Mouse (Mus musculus) kidney, embryonic 14.5 days (tissue): ENCODE results near the gene Ghr. TPM values are rescaled to one million over a fixed set of nuclear protein-coding genes. Genes with fewer than 3 reads are reported as not detected.

Experiments used
- ATAC-seq: fragments of 200-750 bp; cut with Nextera tagmentation; 2 replicates; pipeline ENCODE4 v1.8.0; 2017; ENCODE audit warnings: moderate number of reproducible peaks, mild to moderate bottlenecking, moderate TSS enrichment, moderate library complexity; ENCODE audit not compliant: low FRiP score, low TSS enrichment
- H3K27ac ChIP-seq: fragments of 300-500 bp; sonication (generic); 2 replicates; pipeline ENCODE4 v1.5.1; 2014; ENCODE audit warnings: low read depth, mild to moderate bottlenecking, low read length, moderate library complexity, mixed read lengths
- H3K27me3 ChIP-seq: fragments of 300-500 bp; sonication (generic); 2 replicates; pipeline ENCODE4 v1.6.1; 2014; ENCODE audit warnings: mild to moderate bottlenecking, low read length; ENCODE audit not compliant: control insufficient read depth, insufficient read depth
- H3K36me3 ChIP-seq: fragments of 300-500 bp; sonication (generic); 2 replicates; pipeline ENCODE4 v1.6.1; 2014; ENCODE audit warnings: low read length, mixed read lengths; ENCODE audit not compliant: control insufficient read depth, insufficient read depth
- H3K4me1 ChIP-seq: fragments of 300-500 bp; sonication (generic); 2 replicates; pipeline ENCODE4 v1.6.1; 2014; ENCODE audit warnings: low read length, mixed read lengths; ENCODE audit not compliant: control insufficient read depth, insufficient read depth
- H3K4me2 ChIP-seq: fragments of 300-500 bp; sonication (generic); replicated peaks from 2 replicates; pipeline ENCODE4 v1.6.1; 2014; ENCODE audit warnings: low read depth, mild to moderate bottlenecking, low read length
- H3K4me3 ChIP-seq: fragments of 300-500 bp; sonication (generic); 2 replicates; pipeline ENCODE4 v1.5.1; 2014; ENCODE audit warnings: mild to moderate bottlenecking, low read length
- H3K9ac ChIP-seq: fragments of 300-500 bp; sonication (generic); 2 replicates; pipeline ENCODE4 v1.6.1; 2014; ENCODE audit warnings: low read depth, mild to moderate bottlenecking, low read length, moderate library complexity
- H3K9me3 ChIP-seq: fragments of 300-500 bp; sonication (generic); 2 replicates; pipeline ENCODE4 v1.6.1; 2016; ENCODE audit warnings: low read length; ENCODE audit not compliant: control insufficient read depth
- WGBS: fragments of 180-500 bp; shearing (Covaris S2); extraction: QIAGEN DNeasy Blood & Tissue Kit; methylation state at CpG from one replicate; pipeline ENCODE4 v1.1.7; 2014; 5-methylcytosine and 5-hydroxymethylcytosine counted together
- polyA plus RNA-seq: library from polyadenylated mRNA; unstranded; fragments of >200 nt; fragmentation: Nextera tagmentation; extraction: Ambion mirVana; gene quantifications from 2 replicates; pipeline ENCODE4 v1.2.1, GENCODE M21; 2014

Gene Ghr
- polyA plus RNA-seq, 1 experiment from 2014 or later = 81.9 TPM

DNA sequence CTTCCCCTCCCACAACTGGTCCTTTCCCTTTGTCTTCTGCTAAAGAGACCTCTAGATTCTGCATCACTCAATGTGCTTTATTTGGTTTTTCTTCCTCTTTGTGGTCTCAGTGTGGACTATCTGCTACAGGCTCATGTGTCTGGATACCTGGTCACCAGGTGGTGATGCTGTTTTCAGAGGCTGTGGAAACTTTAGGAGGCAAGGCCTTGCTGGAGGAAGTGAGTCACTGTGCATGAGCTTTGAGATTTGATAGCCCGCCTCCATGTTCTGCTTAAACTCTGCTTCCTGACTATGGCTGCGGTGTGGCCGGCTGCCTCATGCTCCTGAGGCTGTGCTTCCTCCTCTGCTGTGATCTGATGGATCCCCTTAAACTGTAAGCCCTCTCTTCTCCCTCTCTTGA lies 292.9 kb downstream of the Ghr start:
- no peak for ATAC-seq
- Histone ChIP-seq H3K9ac (no peak overlapping the region), H3K9me3 (no peaks in the 10 kb centered on the region), H3K4me3 (no peak overlapping the region), H3K27me3 (no peaks in the 10 kb centered on the region), H3K4me2 (no peak overlapping the region), H3K27ac (no peak overlapping the region), H3K36me3 (no peaks in the 10 kb centered on the region), H3K4me1 (no peaks in the 10 kb centered on the region)
- 83% methylated on average over 3 of the region's 3 CpGs for WGBS

DNA sequence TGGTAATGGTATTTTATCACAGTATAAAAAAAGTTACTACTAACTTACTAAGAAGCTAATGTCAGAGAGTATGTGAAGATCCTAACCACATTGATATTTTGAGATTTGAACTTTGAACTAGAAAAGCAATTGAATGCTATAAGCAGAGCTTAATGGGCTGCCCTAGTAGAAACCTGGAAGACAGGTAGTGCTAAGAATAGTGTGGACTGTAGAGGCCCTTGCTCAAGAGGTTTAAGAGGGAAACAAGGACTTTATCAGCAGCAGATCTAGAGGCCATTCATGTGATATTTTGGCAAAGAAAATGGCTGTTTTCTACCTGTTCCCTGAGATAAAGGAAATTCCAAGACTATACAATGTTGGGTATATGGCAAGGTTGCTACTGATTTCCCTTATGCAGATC lies 297.3 kb downstream of the Ghr start:
- H3K4me2 ChIP-seq = no peak overlapping the region
- H3K4me1 ChIP-seq = no peaks in the 10 kb centered on the region
- no peak overlapping the region for H3K9ac ChIP-seq
- H3K27ac ChIP-seq = no peak overlapping the region
- no peaks in the 10 kb centered on the region for H3K36me3 ChIP-seq
- H3K9me3 ChIP-seq = no peaks in the 10 kb centered on the region
- H3K4me3 ChIP-seq = no peak overlapping the region
- no peak for ATAC-seq
- no peaks in the 10 kb centered on the region for H3K27me3 ChIP-seq

DNA sequence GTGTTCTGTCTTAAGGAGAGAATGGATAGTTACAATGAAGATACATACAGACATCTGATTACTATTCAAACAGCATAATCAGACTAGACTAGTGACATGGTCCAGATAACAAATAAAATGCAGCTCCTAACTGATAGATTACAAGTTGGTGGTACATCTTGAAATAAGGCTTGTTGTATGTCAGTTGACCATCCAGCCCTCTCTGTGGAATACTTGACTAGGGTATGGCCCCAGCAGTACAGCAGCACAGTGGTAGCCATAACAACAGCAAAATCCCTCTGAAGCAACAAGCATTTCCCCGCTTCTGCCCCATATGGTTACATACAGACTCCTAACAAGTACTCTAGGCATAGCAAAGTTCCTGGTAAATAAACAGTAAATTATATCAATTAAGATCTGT lies 301.6 kb downstream of the Ghr start:
- no peaks in the 10 kb centered on the region for H3K9me3 ChIP-seq
- no peaks in the 10 kb centered on the region for H3K4me1 ChIP-seq
- H3K4me2 ChIP-seq = no peak overlapping the region
- H3K9ac ChIP-seq = no peak overlapping the region
- H3K36me3 ChIP-seq = peaks cover 7% of the 10 kb centered on the region
- ATAC-seq = no peak
- 92% methylated on average over 1 of the region's 1 CpGs for WGBS
- H3K27me3 ChIP-seq = no peaks in the 10 kb centered on the region
- H3K4me3 ChIP-seq = no peak overlapping the region
- H3K27ac ChIP-seq = no peak overlapping the region

DNA sequence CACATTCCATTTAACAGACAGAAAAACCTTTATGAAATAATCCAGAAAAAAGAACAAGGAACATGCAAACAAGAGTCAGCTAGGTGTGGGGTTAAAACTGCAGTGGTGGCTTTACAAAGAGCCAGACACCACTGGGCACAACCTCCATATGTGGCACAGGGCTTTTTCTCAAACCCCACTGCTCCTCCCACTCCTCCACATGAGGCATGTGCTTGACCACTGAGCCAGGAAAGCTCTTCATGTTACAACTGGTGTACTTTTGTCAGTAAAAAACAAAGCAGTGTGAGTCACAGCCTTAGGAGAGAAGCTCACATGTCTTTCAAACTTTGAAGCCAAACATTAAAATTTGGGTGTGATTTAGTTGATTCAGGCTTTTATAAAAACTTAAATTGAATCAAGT lies 302.1 kb downstream of the Ghr start:
- no peak for ATAC-seq
- Histone ChIP-seq H3K36me3 (peaks cover 10% of the 10 kb centered on the region), H3K9me3 (no peaks in the 10 kb centered on the region), H3K9ac (no peak overlapping the region), H3K27ac (no peak overlapping the region), H3K4me1 (no peaks in the 10 kb centered on the region), H3K4me3 (no peak overlapping the region), H3K27me3 (no peaks in the 10 kb centered on the region), H3K4me2 (no peak overlapping the region)

DNA sequence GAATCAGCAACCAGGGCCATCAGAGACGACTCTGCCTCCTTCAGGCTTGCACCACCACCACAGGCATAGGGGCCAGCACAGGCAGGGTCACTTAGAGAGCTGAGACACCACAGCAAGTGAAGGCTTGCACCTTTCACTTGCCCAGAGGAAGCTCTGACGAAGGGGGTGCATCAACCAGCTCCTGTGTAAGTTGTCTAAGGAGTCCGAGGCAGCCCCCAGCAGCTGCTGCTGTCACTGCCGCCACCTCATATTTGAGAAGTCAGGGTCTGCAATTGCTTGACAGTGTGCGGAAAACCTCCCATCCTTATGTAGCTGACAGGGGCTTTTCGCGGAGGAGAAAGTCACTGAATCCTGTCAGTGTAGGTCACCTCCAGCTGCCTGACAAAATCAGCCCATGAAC lies 304.1 kb downstream of the Ghr start:
- Histone ChIP-seq H3K4me1 (no peaks in the 10 kb centered on the region), H3K27ac (no peak overlapping the region), H3K27me3 (no peaks in the 10 kb centered on the region), H3K9me3 (no peaks in the 10 kb centered on the region), H3K9ac (no peak overlapping the region), H3K4me3 (no peak overlapping the region), H3K4me2 (no peak overlapping the region), H3K36me3 (peaks cover 10% of the 10 kb centered on the region)
- 81% methylated on average over 7 of the region's 7 CpGs for WGBS
- ATAC-seq = no peak

DNA sequence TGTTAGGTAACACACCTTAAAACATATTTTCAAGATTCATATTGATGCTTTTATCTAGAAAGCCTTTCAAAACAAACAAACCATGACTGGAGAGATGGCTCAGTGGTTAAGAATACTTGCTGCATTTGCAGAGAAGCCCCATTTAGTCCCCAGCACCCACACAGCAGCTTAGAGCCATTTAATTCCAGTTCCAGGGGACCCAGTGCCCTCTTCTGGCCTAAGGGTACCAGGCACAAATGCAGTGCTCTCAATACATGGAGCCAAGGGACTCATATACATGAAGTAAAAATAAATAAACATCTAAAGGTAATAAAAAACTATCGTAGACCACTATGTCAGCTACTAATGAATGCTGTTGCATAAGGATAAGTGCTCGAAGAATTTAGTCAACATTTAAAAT lies 305.9 kb downstream of the Ghr start:
- H3K27ac ChIP-seq = no peak overlapping the region
- no peak overlapping the region for H3K4me3 ChIP-seq
- H3K27me3 ChIP-seq = no peaks in the 10 kb centered on the region
- no peaks in the 10 kb centered on the region for H3K4me1 ChIP-seq
- peaks cover 10% of the 10 kb centered on the region for H3K36me3 ChIP-seq
- 90% methylated on average over 2 of the region's 2 CpGs for WGBS
- no peak overlapping the region for H3K9ac ChIP-seq
- H3K9me3 ChIP-seq = no peaks in the 10 kb centered on the region
- no peak overlapping the region for H3K4me2 ChIP-seq
- ATAC-seq = no peak

DNA sequence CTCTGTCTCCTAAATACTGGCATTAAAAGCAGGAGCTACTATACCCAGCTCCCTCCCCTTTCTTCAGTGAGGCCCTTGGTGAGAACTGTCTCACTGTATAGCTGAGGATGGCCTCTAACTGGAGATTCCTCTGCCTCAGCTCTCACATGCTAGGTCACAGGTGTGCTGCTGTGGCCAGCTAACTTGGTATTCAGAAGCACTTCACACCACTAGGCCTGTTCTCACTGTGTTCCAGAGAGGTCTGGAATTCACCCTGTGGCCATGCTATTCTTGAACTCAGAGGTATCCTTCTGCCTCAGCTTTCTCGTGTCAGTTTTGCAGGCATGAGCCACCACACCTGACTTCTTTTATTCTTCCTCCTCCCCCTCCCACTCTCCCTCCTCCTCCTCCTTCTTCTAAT lies 310.1 kb downstream of the Ghr start:
- no peaks in the 10 kb centered on the region for H3K27me3 ChIP-seq
- no peak overlapping the region for H3K4me2 ChIP-seq
- H3K9ac ChIP-seq = no peak overlapping the region
- no peak overlapping the region for H3K27ac ChIP-seq
- H3K36me3 ChIP-seq = peaks cover 3% of the 10 kb centered on the region; the same call in 1 of the 2 replicates
- H3K4me1 ChIP-seq = no peaks in the 10 kb centered on the region
- 80% methylated on average over 1 of the region's 1 CpGs for WGBS
- H3K9me3 ChIP-seq = no peaks in the 10 kb centered on the region
- no peak for ATAC-seq
- H3K4me3 ChIP-seq = no peak overlapping the region

DNA sequence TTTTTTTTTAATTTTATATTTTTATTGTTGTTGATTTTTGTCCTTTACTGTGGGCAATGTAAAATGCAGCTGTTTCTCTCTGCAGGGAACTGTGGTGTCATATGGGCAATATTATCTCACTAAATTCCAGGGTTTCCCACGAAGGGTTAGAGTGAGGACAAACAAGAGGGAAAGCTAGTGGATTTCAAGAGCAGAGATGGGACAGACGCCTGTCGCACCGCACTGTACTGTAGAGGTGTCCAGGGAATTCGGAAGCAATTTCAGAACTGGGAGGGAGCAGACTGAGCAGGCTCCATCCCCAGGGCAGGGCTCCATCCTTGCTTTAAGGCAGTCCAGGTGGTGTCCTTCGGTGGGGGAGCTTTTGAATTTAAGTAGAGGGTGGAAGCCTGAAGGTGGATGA lies 312.1 kb downstream of the Ghr start:
- Histone ChIP-seq H3K27me3 (no peaks in the 10 kb centered on the region), H3K27ac (peak overlapping the region; percentile 30; the same call in 1 of the 2 replicates), H3K4me1 (no peaks in the 10 kb centered on the region), H3K36me3 (no peaks in the 10 kb centered on the region; the same call in 1 of the 2 replicates), H3K9ac (peak overlapping the region; percentile 51; the same call in 1 of the 2 replicates), H3K9me3 (no peaks in the 10 kb centered on the region), H3K4me2 (peak overlapping the region; percentile 42), H3K4me3 (peak overlapping the region; percentile 42)
- ATAC-seq = peak; percentile 39; the same call in 1 of the 2 replicates
- WGBS = 30% methylated on average over 6 of the region's 6 CpGs

DNA sequence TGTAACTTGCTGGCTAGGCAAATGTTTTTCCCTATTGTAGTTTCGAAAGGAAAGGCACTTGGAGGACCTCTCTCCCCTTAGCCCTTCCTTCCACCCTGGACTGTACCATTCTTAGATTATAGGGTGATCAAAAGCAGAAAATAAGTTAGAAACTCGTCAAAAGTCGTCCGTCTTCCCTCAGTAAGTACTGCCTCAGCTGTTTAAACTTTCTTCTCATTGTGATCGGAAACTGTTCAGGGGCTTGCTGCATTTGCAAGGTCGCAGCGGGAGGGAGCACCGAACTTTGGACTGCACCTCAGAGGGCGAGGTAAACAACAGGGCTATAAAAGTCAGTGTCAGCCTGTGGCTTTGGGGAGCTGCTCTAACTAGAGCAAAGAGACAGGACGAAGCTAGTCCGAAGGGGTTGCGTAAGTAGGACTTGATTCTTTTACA lies 312.6 kb downstream of the Ghr start:
- Histone ChIP-seq H3K4me2 (peak overlapping the region; percentile 42), H3K4me3 (peak overlapping the region; percentile 42), H3K9ac (peak overlapping the region; percentile 43; the same call in 1 of the 2 replicates), H3K27me3 (no peaks in the 10 kb centered on the region), H3K4me1 (no peaks in the 10 kb centered on the region), H3K36me3 (no peaks in the 10 kb centered on the region; the same call in 1 of the 2 replicates), H3K9me3 (no peaks in the 10 kb centered on the region), H3K27ac (peak overlapping the region; percentile 89)
- WGBS = 2% methylated on average over 12 of the region's 12 CpGs
- peak; percentile 88 for ATAC-seq
